Mouse (Mus musculus) liver, postnatal 0 days (tissue): ENCODE results near the gene Jak1.

ENCODE experiments used
- CTCF ChIP-seq: sonication (generic); IDR thresholded peaks from 2 replicates; pipeline ENCODE4 v1.5.1; 2016; ENCODE audit warnings: antibody characterized with exemption, low read depth
- EP300 ChIP-seq: IDR thresholded peaks from 2 replicates; pipeline ENCODE4 v1.6.1; 2016; ENCODE audit warnings: antibody characterized with exemption, low read depth, mild to moderate bottlenecking

- 0 out of 2 replicates have a peak, but pooled peaks have one; percentile 25 for TF ChIP-seq CTCF
- 0 out of 2 replicates have a peak, but pooled peaks have one; percentile 9 for TF ChIP-seq EP300
These were observed 48.0 kb downstream of the Jak1 start for GRCm38 (mm10) chr4:101217026-101217540.
